Mouse (Mus musculus) intestine, embryonic 14.5 days (tissue): ENCODE measurements at regions not wholly inside any gene's neighbourhood (a gene's known extent, or its start where the extent isn't known, plus 50 kb on each side); places are given as distances from the start of the nearest gene placed in this dataset.
"Not testable (repeated sequence)": the region's sequence is repeated elsewhere in the genome, so short reads cannot be mapped to it uniquely, and the experiment has no call there.

Experiments
- ATAC-seq: fragments of 200-750 bp; cut with Nextera tagmentation; replicated peaks from 2 replicates; pipeline ENCODE4 v1.8.0; 2017; ENCODE audit warnings: low read depth, moderate number of reproducible peaks, moderate TSS enrichment, moderate library complexity; ENCODE audit not compliant: low FRiP score, low TSS enrichment
- DNase-seq: peaks from one replicate; pipeline ENCODE4 v3.0.0-alpha.2; 2018; ENCODE audit warnings: low spot score
- H3K27ac ChIP-seq: fragments of 300-500 bp; sonication (generic); 2 replicates; pipeline ENCODE4 v1.5.1; 2014; ENCODE audit warnings: low read depth, mild to moderate bottlenecking, control low read depth
- H3K27me3 ChIP-seq: fragments of 300-500 bp; sonication (generic); replicated peaks from 2 replicates; pipeline ENCODE4 v1.6.1; 2014; ENCODE audit warnings: low read length, control low read depth; ENCODE audit not compliant: control insufficient read depth, insufficient read depth
- H3K36me3 ChIP-seq: fragments of 300-500 bp; sonication (generic); 2 replicates; pipeline ENCODE4 v1.6.1; 2014; ENCODE audit warnings: low read length, control low read depth; ENCODE audit not compliant: control insufficient read depth, insufficient read depth
- H3K4me1 ChIP-seq: fragments of 300-500 bp; sonication (generic); replicated peaks from 2 replicates; pipeline ENCODE4 v1.6.1; 2014; ENCODE audit warnings: low read length, control low read depth, mixed read lengths; ENCODE audit not compliant: control insufficient read depth, insufficient read depth
- H3K4me2 ChIP-seq: fragments of 300-500 bp; sonication (generic); 2 replicates; pipeline ENCODE4 v1.6.1; 2014; ENCODE audit warnings: low read length
- H3K4me3 ChIP-seq: fragments of 300-500 bp; sonication (generic); 2 replicates; pipeline ENCODE4 v1.5.1; 2014; ENCODE audit warnings: low read depth, low read length, control low read depth, mixed read lengths
- H3K9ac ChIP-seq: fragments of 300-500 bp; sonication (generic); 2 replicates; pipeline ENCODE4 v1.6.1; 2014; ENCODE audit warnings: mild to moderate bottlenecking, low read length
- H3K9me3 ChIP-seq: fragments of 300-500 bp; sonication (generic); 2 replicates; pipeline ENCODE4 v1.6.1; 2016; ENCODE audit warnings: low read length, control low read depth; ENCODE audit not compliant: control insufficient read depth
- WGBS: fragments of 180-500 bp; shearing (Covaris S2); extraction: QIAGEN DNeasy Blood & Tissue Kit; methylation state at CpG from one replicate; pipeline ENCODE4 v1.1.7; 2014; 5-methylcytosine and 5-hydroxymethylcytosine counted together

DNA sequence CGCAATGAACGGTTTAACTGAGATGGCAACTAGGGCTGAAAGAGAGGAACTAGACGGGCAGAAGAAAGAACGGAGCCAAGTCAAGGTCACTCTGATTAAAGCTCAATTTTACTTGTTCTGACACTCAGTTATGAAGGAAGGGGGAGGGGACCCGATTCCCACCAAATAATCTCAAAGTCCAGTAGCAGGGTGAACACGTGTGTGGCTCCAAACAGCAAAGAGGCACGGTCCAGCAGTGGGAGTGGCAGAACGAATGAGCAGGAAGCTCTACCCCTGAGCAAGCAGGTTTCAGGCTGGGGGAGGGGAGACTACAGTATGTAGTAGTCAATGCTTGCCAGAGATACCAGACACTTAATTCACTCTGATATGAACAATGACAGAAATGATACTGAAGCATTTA lies 474.6 kb downstream of the Rfpl4b start:
- H3K4me1 ChIP-seq, H3K9ac ChIP-seq, H3K4me2 ChIP-seq, ATAC-seq, H3K27ac ChIP-seq, H3K27me3 ChIP-seq, H3K36me3 ChIP-seq, H3K9me3 ChIP-seq, H3K4me3 ChIP-seq: not testable (repeated sequence)
- WGBS, result 50% methylated on average over 8 of the region's 8 CpGs
- DNase-seq, result peak; percentile 54

DNA sequence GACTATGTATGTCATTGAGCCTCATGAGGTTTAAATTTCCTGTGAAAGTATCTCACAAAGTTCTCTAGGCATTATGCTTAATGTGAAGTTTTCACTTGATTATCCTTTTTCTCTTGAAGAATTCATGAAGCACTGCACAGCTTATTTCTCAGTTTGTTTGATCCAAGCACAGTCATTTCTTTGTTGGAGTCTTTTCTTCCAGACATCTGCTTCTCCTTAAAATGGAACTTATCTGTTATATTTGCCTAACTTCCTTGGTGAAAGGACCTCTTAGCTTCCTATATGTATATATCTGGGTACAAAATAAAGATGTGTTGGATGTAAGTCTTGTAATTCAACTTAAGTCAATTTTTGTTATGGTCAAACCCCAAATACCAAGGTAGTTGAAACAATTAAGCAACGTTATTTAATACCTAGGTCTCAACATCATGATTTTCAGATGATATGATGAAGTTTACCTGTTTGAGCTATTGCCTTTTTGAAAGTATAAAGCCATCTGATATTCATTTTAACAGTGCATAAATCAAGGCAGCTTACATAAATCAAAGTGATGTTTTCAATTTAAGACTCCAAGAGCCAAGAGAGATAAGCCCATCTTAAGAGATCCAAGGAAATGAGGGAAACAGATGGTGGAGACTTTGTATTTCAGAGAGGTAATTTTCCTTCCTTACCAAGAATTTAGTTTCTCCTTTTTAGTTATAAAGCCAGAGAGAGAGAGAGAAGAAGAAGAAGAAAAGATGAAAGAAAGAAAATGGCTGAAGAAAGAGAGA lies 481.0 kb downstream of the Rfpl4b start:
- Histone ChIP-seq H3K4me2 (no peak overlapping the region), H3K4me1 (no peaks in the 10 kb centered on the region), H3K36me3 (no peaks in the 10 kb centered on the region), H3K27me3 (no peaks in the 10 kb centered on the region), H3K4me3 (no peak overlapping the region), H3K27ac (no peak overlapping the region), H3K9me3 (no peaks in the 10 kb centered on the region), H3K9ac (no peak overlapping the region)
- no peak for ATAC-seq
- no peak for DNase-seq
- 85% methylated on average over 1 of the region's 1 CpGs for WGBS

DNA sequence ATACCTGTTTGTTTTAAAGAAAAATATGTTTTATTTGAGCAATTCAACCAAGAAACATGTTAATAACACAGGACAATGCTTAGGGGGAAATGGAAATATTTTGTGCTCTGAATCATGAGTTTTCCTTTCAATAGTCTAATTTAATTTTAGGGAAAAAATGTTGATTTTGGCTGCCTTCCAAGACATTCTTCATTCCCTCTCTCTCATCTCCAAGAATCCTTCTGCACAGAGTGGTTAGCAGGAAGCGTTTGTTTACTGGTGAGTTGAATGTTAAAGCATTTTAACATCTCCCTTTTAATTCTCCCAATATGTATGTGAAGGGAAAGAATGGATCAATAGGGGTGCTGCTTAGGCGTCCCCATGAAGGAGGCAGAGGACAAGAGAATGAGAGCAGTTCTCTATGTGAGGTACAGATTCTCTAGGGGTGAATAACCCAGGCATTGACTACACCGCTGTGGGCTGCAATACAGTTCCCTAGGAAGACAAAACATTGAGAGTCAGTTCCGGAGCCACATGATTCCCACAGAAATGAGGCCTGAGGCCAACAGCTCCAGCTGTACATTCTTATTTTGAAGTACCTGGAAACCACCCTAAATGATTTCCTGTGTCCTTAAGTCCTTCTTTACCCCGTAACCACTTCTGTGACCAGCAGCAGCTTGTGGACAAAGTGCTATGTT lies 512.7 kb downstream of the Rfpl4b start:
- no peaks in the 10 kb centered on the region for H3K4me1 ChIP-seq
- no peak overlapping the region for H3K9ac ChIP-seq
- no peak overlapping the region for H3K4me2 ChIP-seq
- H3K27ac ChIP-seq, result no peak overlapping the region; the same call in 1 of the 2 replicates
- no peaks in the 10 kb centered on the region for H3K9me3 ChIP-seq
- ATAC-seq (no peak), DNase-seq (peak; percentile 51)
- H3K27me3 ChIP-seq, result no peaks in the 10 kb centered on the region
- no peak overlapping the region for H3K4me3 ChIP-seq
- 39% methylated on average over 5 of the region's 5 CpGs for WGBS
- H3K36me3 ChIP-seq, result no peaks in the 10 kb centered on the region

DNA sequence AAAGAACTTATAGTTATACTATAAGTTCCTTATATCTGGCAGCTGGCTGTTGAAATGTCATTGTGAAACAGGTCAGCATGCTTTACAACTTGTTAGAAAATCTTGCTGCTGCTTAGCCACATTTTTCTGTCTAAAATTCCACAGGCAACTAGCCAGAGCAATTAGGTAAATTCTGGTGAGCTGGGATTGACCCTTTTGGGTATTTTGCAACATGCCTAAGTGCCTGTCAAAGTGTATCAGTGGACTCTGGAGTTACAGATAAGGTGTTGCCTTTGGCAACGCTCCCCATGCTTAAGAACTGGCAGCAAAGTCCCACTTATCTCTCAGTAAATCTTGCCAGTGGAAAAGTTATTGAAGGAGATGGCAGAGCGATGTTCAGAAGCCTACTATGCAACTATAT lies 525.9 kb downstream of the Rfpl4b start:
- no peak overlapping the region for H3K4me2 ChIP-seq
- no peak overlapping the region for H3K9ac ChIP-seq
- 57% methylated on average over 2 of the region's 2 CpGs for WGBS
- no peak overlapping the region for H3K27ac ChIP-seq
- H3K36me3 ChIP-seq, result no peaks in the 10 kb centered on the region
- no peak overlapping the region for H3K4me3 ChIP-seq
- ATAC-seq (no peak), DNase-seq (no peak)
- no peaks in the 10 kb centered on the region for H3K27me3 ChIP-seq
- H3K4me1 ChIP-seq, result no peaks in the 10 kb centered on the region
- no peaks in the 10 kb centered on the region for H3K9me3 ChIP-seq

DNA sequence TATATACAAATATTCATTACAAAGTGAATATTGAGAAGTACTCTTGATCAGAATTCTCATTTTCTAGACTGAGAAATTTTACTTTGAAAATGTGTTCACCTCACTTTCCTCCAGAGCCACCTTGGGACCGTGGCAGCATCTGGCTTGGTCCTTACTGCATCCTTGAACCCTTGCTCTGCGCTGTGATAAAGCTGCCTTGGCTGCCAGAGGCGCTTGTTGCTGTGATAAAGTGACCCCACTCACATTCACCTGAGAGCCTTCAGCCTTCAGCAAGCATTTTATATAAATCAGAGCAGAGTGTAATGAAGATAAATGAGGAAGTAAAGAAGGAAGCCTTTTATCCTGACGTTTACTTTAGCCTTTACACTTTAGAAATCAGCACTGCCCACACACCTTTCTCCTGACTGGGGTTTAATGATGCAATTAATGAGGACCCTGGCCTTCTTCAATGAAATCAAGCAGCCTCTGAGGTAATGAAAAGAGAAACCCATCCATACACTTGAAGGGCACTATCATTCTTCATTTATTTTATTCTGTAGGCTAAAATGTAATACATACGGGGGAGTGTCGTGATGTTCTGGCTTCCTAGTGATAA lies 532.8 kb downstream of the Rfpl4b start:
- Histone ChIP-seq H3K9ac (no peak overlapping the region), H3K9me3 (no peaks in the 10 kb centered on the region), H3K4me2 (no peak overlapping the region), H3K27me3 (no peaks in the 10 kb centered on the region), H3K4me1 (no peaks in the 10 kb centered on the region), H3K36me3 (no peaks in the 10 kb centered on the region), H3K4me3 (no peak overlapping the region), H3K27ac (no peak overlapping the region)
- ATAC-seq (no peak), DNase-seq (no peak)
- WGBS, result 56% methylated on average over 6 of the region's 6 CpGs

DNA sequence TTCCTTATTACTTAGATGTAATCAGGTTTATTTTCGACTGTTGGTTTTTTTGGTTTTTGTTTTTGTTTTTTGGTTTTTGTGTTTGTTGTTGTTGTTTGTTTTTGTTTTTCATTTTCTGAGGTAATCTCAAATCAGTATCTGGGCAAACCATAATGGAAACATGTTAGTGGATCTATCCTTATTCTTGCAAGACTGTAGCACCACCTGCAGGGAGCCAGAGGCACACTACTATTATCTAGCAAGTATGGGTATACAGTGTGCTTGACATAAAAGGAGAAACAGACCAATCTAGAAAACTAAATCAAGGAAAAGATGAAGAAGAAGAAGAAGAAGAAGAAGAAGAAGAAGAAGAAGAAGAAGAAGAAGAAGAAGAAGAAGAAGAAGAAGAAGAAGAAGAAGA lies 552.4 kb downstream of the Rfpl4b start:
- ATAC-seq, result no peak
- no peaks in the 10 kb centered on the region for H3K27me3 ChIP-seq
- no peak overlapping the region for H3K9ac ChIP-seq
- H3K4me2 ChIP-seq, result no peak overlapping the region
- no peak overlapping the region for H3K4me3 ChIP-seq
- no peaks in the 10 kb centered on the region for H3K36me3 ChIP-seq
- H3K4me1 ChIP-seq, result no peaks in the 10 kb centered on the region
- H3K9me3 ChIP-seq, result no peaks in the 10 kb centered on the region
- no peak overlapping the region for H3K27ac ChIP-seq
- no peak for DNase-seq
- 93% methylated on average over 1 of the region's 1 CpGs for WGBS

DNA sequence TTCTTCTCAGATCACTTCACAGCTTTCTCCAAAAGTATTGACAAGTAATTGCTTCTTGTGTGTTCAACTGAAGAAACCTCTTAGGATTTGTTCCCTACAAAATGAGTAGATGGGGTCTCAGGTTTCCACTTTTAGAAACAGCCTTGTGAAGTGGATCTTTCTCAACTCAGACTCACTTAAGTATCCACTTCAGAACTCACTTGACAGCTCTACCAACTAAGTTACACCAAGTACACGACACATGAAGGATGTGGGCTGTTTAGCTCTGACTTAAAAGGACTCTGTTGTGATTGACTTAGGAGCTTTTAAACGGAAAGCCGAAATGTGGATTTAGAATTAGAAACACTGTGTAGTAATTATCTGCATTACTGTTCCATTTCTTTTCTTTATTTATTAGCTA lies 556.0 kb downstream of the Rfpl4b start:
- Histone ChIP-seq H3K4me2 (no peak overlapping the region), H3K4me1 (no peaks in the 10 kb centered on the region), H3K9me3 (no peaks in the 10 kb centered on the region), H3K9ac (no peak overlapping the region), H3K36me3 (no peaks in the 10 kb centered on the region), H3K27ac (no peak overlapping the region), H3K4me3 (no peak overlapping the region), H3K27me3 (no peaks in the 10 kb centered on the region)
- DNase-seq (no peak), ATAC-seq (no peak)
- WGBS, result 69% methylated on average over 3 of the region's 3 CpGs

DNA sequence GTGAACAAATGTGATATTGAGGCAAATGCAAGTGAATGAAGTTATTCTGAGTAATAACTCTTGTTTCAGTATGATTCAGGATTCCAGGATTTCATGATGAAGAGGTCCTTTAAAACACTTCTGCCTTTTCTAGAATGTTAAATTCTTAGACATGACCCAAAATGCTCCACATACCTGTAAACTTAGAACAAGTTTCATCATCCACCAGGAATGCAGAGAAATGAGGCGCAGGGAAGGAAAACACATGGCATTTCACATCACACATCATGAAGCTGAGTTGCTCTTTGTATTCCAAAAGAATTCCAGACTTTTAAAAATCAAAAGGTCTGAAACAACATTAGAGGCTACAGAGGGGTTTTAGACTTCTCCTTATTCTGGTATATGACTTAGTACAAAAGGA lies 574.8 kb downstream of the Rfpl4b start:
- Histone ChIP-seq H3K36me3 (no peaks in the 10 kb centered on the region), H3K9me3 (no peaks in the 10 kb centered on the region), H3K27ac (no peak overlapping the region), H3K4me2 (no peak overlapping the region), H3K4me3 (no peak overlapping the region), H3K27me3 (no peaks in the 10 kb centered on the region), H3K4me1 (no peaks in the 10 kb centered on the region), H3K9ac (no peak overlapping the region)
- 82% methylated on average over 1 of the region's 1 CpGs for WGBS
- ATAC-seq, result no peak
- no peak for DNase-seq
